Mouse (Mus musculus) C2C12 (cell line): ENCODE results near the gene Gm5134. TPM values are rescaled to one million over a fixed set of nuclear protein-coding genes. Genes with fewer than 3 reads are reported as not detected.

Experiments
- H3K27me3 ChIP-seq: one replicate; pipeline ENCODE4 v1.6.1; 2011; ENCODE audit not compliant: control insufficient read depth, insufficient read depth, insufficient read length
- H3K36me3 ChIP-seq: one replicate; pipeline ENCODE4 v1.6.1; 2011; ENCODE audit not compliant: control insufficient read depth, insufficient read depth
- H3K4me3 ChIP-seq: one replicate; pipeline ENCODE4 v1.5.1; 2011; ENCODE audit warnings: mild to moderate bottlenecking, control low read depth; ENCODE audit not compliant: poor library complexity, insufficient read depth, severe bottlenecking
- H3K79me2 ChIP-seq: one replicate; pipeline ENCODE4 v1.6.1; 2011; ENCODE audit not compliant: control insufficient read depth, insufficient read depth
- H3K79me3 ChIP-seq: one replicate; pipeline ENCODE4 v1.6.1; 2011; ENCODE audit warnings: low read depth, control low read depth
- H3ac ChIP-seq: one replicate; pipeline ENCODE3; 2011; ENCODE audit warnings: low read depth; ENCODE audit not compliant: control insufficient read depth, insufficient read length
- CEBPB ChIP-seq: IDR thresholded peaks from one replicate; pipeline ENCODE4 v1.6.1; 2011; ENCODE audit warnings: low read depth, mild to moderate bottlenecking, control low read depth, moderate library complexity
- CTCF ChIP-seq: IDR thresholded peaks from one replicate; pipeline ENCODE4 v1.5.1; 2011; ENCODE audit not compliant: control insufficient read depth, insufficient read depth, insufficient read length
- FOSL1 ChIP-seq: IDR thresholded peaks from one replicate; pipeline ENCODE4 v1.8.0; 2011; ENCODE audit warnings: mild to moderate bottlenecking, low read length; ENCODE audit not compliant: poor library complexity, insufficient read depth, severe bottlenecking
- MAX ChIP-seq: IDR thresholded peaks from one replicate; pipeline ENCODE4 v1.6.1; 2011; ENCODE audit warnings: mild to moderate bottlenecking, control low read depth
- MYOD1 ChIP-seq: IDR thresholded peaks from one replicate; pipeline ENCODE4 v1.6.1; 2011; ENCODE audit warnings: low read depth; ENCODE audit not compliant: control insufficient read depth, insufficient read length
- MYOG ChIP-seq: IDR thresholded peaks from one replicate; pipeline ENCODE4 v1.6.1; 2011; ENCODE audit not compliant: control insufficient read depth, insufficient read length; ENCODE audit errors: extremely low read depth
- USF1 ChIP-seq: IDR thresholded peaks from one replicate; pipeline ENCODE4 v1.6.1; 2011; ENCODE audit warnings: low read depth, mild to moderate bottlenecking, control low read depth, moderate library complexity
- microRNA-seq: library from miRNA; unstranded; fragments of <30 nt; microRNA quantifications from one replicate; pipeline ENCODE4, GENCODE M21; 2019; ENCODE audit warnings: borderline microRNAs expressed
- polyA plus RNA-seq: library from polyadenylated mRNA; unstranded; fragments of >200 nt; fragmentation: generic; extraction: Trizol; gene quantifications from one replicate; pipeline ENCODE4 v1.2.1, GENCODE M21; 2012; ENCODE audit warnings: missing spikeins

Gene Gm5134
- polyA plus RNA-seq, 1 experiment: not detected

DNA sequence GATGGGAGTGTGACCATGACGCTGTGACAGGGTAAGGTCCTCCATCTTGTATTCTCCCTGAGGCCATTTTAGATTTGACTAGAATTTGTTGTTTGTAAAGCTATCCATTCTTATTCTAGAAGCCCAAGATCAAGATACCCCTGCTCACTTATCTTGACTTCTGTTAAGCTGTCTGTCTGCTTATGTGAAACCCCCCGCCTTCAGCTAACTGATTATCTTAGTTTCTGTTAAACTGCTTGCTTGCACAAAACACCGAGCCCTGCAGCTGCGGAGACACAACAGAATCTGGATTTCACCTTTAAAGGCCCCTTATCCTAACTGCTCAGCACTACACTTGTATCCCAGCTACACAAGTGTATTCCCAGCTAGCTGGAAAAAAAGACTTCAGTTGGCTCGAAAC lies 82.6 kb downstream of the Gm5134 start:
- no peak overlapping the region for H3K4me3 ChIP-seq
- H3K27me3 ChIP-seq: no peaks in the 10 kb centered on the region
- H3ac ChIP-seq: no peak overlapping the region
- H3K36me3 ChIP-seq: peaks cover 63% of the 10 kb centered on the region
- TF ChIP-seq FOSL1 (no peak), USF1 (no peak)
- H3K79me3 ChIP-seq: peaks cover 57% of the 10 kb centered on the region
- H3K79me2 ChIP-seq: peaks cover 85% of the 10 kb centered on the region

DNA sequence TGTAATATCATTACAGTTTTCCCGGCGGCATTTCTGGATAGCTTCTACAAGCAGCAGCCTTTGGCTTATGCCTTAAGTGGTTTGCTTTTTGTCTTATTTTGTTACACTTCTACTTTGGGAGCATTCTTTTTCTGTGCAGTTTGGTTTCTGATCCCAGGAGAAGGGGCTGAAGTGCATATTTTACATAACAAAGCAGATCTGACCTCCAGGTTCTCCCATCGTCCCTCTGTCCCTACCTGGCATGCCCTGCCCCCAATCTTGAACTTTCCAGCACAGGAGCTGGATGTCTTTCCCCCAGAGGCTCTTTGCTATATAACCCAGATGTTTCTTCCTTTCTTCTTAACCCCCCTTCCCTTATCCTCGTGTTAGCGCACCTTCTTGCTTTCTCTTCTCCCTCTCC lies 91.0 kb downstream of the Gm5134 start:
- Histone ChIP-seq H3K4me3 (no peak overlapping the region), H3K36me3 (peaks cover 27% of the 10 kb centered on the region), H3K27me3 (no peaks in the 10 kb centered on the region), H3K79me3 (peaks cover 5% of the 10 kb centered on the region), H3K79me2 (peaks cover 7% of the 10 kb centered on the region), H3ac (no peak overlapping the region)
- TF ChIP-seq MYOG (no peak), MYOD1 (no peak), FOSL1 (no peak), MAX (no peak)

- Histone ChIP-seq H3K79me3 (no peaks in the 10 kb centered on the region), H3K36me3 (peaks cover 14% of the 10 kb centered on the region), H3K27me3 (no peaks in the 10 kb centered on the region), H3K4me3 (no peak overlapping the region), H3K79me2 (no peaks in the 10 kb centered on the region), H3ac (no peak overlapping the region)
- TF ChIP-seq CEBPB: no peak
- peak; percentile 66 for TF ChIP-seq MYOD1
Observed at GRCm38 (mm10) chr10:76046754-76047153, 92.4 kb downstream of the Gm5134 start.

DNA sequence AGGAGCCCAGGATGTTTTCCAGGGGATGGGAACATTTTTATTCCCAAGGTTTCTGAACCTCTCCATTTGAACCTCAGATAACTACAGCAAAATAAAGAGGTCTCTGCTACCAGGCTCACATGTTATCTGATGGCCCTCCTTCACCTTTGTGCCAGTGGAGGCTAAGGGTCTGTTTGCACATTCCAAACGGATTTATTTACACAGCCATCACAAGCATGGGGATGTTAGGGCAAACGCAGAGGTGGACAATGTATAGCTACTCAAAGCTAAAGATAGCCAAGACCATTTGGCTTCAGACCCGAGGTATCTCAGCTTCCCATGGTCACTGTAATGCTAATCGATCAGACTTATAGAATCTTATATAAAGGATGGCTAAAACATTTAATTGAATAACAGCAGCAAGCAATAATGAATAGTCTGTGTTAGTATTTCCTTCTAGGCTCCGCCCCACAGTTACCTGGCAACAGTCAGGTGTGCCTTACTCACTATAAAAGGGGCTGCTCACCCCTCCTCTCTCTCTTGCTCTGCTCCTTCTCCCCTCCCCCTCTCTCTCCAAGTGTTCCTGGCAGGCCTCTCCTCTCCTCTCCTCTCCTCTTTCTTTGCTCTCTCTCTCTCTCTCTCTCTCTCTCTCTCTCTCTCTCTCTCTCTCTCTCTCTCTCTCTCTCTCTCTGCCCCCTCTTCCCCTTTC lies 93.0 kb downstream of the Gm5134 start:
- Histone ChIP-seq H3K36me3 (peaks cover 12% of the 10 kb centered on the region), H3K79me2 (no peaks in the 10 kb centered on the region), H3K27me3 (no peaks in the 10 kb centered on the region), H3K4me3 (no peak overlapping the region), H3ac (no peak overlapping the region), H3K79me3 (no peaks in the 10 kb centered on the region)
- TF ChIP-seq FOSL1: no peak
- no peak for TF ChIP-seq MYOG
- no peak for TF ChIP-seq MYOD1
- no peak for TF ChIP-seq CEBPB
- TF ChIP-seq MAX: no peak
- TF ChIP-seq USF1: no peak
- TF ChIP-seq CTCF: no peak

- TF ChIP-seq MYOG (no peak), CEBPB (no peak), FOSL1 (no peak), USF1 (no peak), CTCF (no peak), MAX (no peak), MYOD1 (no peak)
- Histone ChIP-seq H3ac (no peak overlapping the region), H3K79me3 (no peaks in the 10 kb centered on the region), H3K36me3 (peaks cover 1% of the 10 kb centered on the region), H3K79me2 (no peaks in the 10 kb centered on the region), H3K27me3 (no peaks in the 10 kb centered on the region), H3K4me3 (no peak overlapping the region)
Observed at GRCm38 (mm10) chr10:76048967-76049366, 94.7 kb downstream of the Gm5134 start.

DNA sequence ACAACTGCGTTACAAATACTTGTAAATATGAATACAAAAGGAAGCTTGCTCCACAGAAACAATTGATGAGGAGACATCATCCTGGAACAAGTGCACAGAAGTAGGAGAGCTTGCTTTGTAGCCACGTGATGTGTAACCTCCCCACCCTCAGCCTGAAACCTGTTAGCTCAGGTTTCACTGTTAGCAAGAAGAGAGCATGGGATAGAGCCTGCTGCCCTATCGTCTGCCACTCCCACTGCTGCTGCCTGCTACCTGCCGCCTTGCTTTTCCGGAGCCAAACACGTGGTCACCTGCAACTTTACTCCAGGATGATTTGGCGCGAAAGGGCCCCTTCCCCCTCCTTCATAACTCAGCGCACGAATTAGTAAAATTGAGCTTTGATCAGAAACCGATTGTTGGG lies 97.5 kb downstream of the Gm5134 start:
- Histone ChIP-seq H3K27me3 (no peaks in the 10 kb centered on the region), H3K79me3 (no peaks in the 10 kb centered on the region), H3K79me2 (no peaks in the 10 kb centered on the region), H3K36me3 (no peaks in the 10 kb centered on the region), H3K4me3 (no peak overlapping the region), H3ac (no peak overlapping the region)
- no peak for TF ChIP-seq FOSL1
- no peak for TF ChIP-seq CTCF
- TF ChIP-seq CEBPB: no peak
- no peak for TF ChIP-seq MYOD1
- no peak for TF ChIP-seq MAX
- TF ChIP-seq USF1: no peak
- TF ChIP-seq MYOG: no peak

Small RNA genes lying within 50 kb of the gene (microRNA-seq; reads per million reads assigned to microRNA genes)
- not detected for gene Mir6409

Other genes starting within 250 kb of the Gm5134 start
- 24.5 TPM for gene Cabin1, start 190.2 kb upstream of the Gm5134 start, polyA plus RNA-seq
- 27.9 TPM for gene Ddt, start 181.1 kb upstream of the Gm5134 start, polyA plus RNA-seq
- not detected for gene Gm20441, start 173.6 kb upstream of the Gm5134 start, polyA plus RNA-seq
- 0.13 TPM for gene Gstt3, start 173.1 kb upstream of the Gm5134 start, polyA plus RNA-seq
- gene Gstt1, start 155.9 kb upstream of the Gm5134 start, polyA plus RNA-seq: 0.76 TPM
- gene Gstt4, start 132.0 kb upstream of the Gm5134 start, polyA plus RNA-seq: not detected
- gene Gstt2, start 117.1 kb upstream of the Gm5134 start, polyA plus RNA-seq: 0.49 TPM
- 2,436 TPM for gene Mif, start 94.3 kb upstream of the Gm5134 start, polyA plus RNA-seq
- gene Derl3, start 61.1 kb upstream of the Gm5134 start, polyA plus RNA-seq: 0.25 TPM
- 133 TPM for gene Smarcb1, start 32.9 kb upstream of the Gm5134 start, polyA plus RNA-seq
- 91.1 TPM for gene Chchd10, start 21.4 kb upstream of the Gm5134 start, polyA plus RNA-seq
- 53.2 TPM for gene Mmp11, start 18.0 kb upstream of the Gm5134 start, polyA plus RNA-seq
- gene Gm867, start 13.8 kb upstream of the Gm5134 start, polyA plus RNA-seq: 0.35 TPM
- 0.13 TPM for gene Vpreb3, start 11.5 kb upstream of the Gm5134 start, polyA plus RNA-seq
- 6.7 TPM for gene Zfp280b, start 78.1 kb downstream of the Gm5134 start, polyA plus RNA-seq
- not detected for gene Slc5a4b, start 156.4 kb downstream of the Gm5134 start, polyA plus RNA-seq
- gene Slc5a4a, start 192.9 kb downstream of the Gm5134 start, polyA plus RNA-seq: not detected